Comparison of ENCODE assay signal across 8 mouse cellular contexts in the genomic region with DNA sequence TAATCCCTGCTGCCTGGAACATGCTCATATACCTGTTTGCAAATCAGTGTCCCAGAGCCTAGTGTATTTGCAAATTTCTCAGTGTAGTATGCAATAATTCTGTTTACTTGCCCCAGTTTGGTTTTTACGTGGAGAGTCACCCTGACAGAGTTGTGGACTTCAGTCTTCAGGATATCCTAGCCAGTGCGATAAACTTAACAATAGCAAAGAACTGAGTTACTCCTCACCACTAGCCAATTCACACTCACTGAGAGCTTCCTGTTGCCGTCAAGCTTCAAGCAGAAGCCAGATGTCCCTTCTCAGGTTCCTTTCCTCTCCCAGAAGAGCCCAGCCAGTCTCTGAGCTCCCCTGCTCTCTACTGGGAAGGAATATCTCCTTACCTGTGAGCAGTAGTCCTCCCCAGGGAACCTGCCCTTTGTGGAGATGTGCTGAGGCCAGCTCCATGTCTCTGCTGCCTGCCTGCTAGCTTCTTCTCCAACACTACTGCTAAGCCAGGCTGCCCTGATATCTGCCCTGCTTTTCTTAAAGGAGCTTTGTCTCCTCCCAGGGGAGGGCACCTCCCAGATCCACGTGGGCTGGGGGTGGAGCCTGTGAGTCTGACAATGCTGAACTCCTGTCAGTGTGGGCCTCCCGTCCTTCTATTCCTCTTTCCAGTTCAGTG. TPM values are rescaled to one million over a fixed set of nuclear protein-coding genes. Genes with fewer than 3 reads are reported as not detected.
DNase-seq lines count a peak whose midpoint lies in the region; ATAC-seq lines count a peak whose summit lies in the region.
"Not testable (repeated sequence)": the region's sequence is repeated elsewhere in the genome, so short reads cannot be mapped to it uniquely, and the experiment has no call there.

Gene Ceacam1, minus strand, starts transcription at position 513 of the 661 bp plus-strand sequence.

- peak within 1 kb of the TSS; percentile 30 for H3K4me3 ChIP-seq in intestine, embryonic 16.5 days (ENCODE audit: low read length)
- not testable (repeated sequence) for H3K4me3 ChIP-seq in limb, embryonic 10.5 days

- H3K27ac ChIP-seq in intestine, embryonic 16.5 days (ENCODE audit: low read length); limb, embryonic 10.5 days: not testable (repeated sequence)

- peak within 1 kb of the TSS; percentile 39 for H3K4me2 ChIP-seq in intestine, embryonic 16.5 days (ENCODE audit: low read depth, low read length)

- 12% methylated on average over 5 of the region's 5 CpGs for WGBS in intestine, embryonic 16.5 days
- WGBS in limb, embryonic 10.5 days, result 27% methylated on average over 5 of the region's 5 CpGs

- H3K27me3 ChIP-seq in intestine, embryonic 16.5 days (replicated peaks; ENCODE audit: control insufficient read depth, insufficient read depth, low read length); limb, embryonic 10.5 days (ENCODE audit: low read depth, poor library complexity, severe bottlenecking): not testable (repeated sequence)

- H3K36me3 ChIP-seq in intestine, embryonic 16.5 days (ENCODE audit: control insufficient read depth, insufficient read depth, low read length); limb, embryonic 10.5 days: not testable (repeated sequence)

- DNase-seq in NIH3T3 (ENCODE audit: low read depth), result peak; percentile 23
- DNase-seq in embryo, embryonic 10 days (ENCODE audit: low spot score), result peak; percentile 50
- peak; percentile 71 to 84 for DNase-seq in heart, adult 18-20 months
- peak; percentile 36 for DNase-seq in limb, embryonic 10.5 days (ENCODE audit: low spot score)
- DNase-seq in lung, postnatal 36 days, result peak; percentile 92
- peak; percentile 8 for DNase-seq in right cerebral cortex, postnatal 25 days
- peak; percentile 24 to 45 for DNase-seq in thymus, postnatal 36 days

- not testable (repeated sequence) for H3K9me3 ChIP-seq in intestine, embryonic 16.5 days (ENCODE audit: control insufficient read depth, low read length); limb, embryonic 10.5 days (replicated peaks)

- H3K4me1 ChIP-seq in intestine, embryonic 16.5 days (ENCODE audit: control insufficient read depth, insufficient read depth, low read length); limb, embryonic 10.5 days: not testable (repeated sequence)

- H3K9ac ChIP-seq in intestine, embryonic 16.5 days (ENCODE audit: low read depth, low read length), result peak within 1 kb of the TSS; percentile 29; the same call in 1 of the 2 replicates

- peak; percentile 95 for ATAC-seq in intestine, embryonic 16.5 days

RNA-seq across cellular contexts. Expression of gene Ceacam1, which starts in this region (rescaled TPM):
- 10 to 100 TPM; 10.3 to 11.7 TPM for total RNA-seq in heart, adult 18-20 months (2021)
- polyA plus RNA-seq in intestine, embryonic 16.5 days (2015; fragmentation: Nextera tagmentation; extraction: Ambion mirVana), result 40.6 and 46.7 TPM in 2 replicates
- polyA plus RNA-seq in limb, embryonic 10.5 days (2016; fragmentation: Nextera tagmentation; extraction: Ambion mirVana), result 1.5 and 1.7 TPM in 2 replicates

Comparison
In these comparisons a context has a peak if more than half of its experiments do, and no peak if none do; other contexts are left out.
1. RNA of gene Ceacam1 (polyA plus RNA-seq): 40.6 to 46.7 TPM in intestine, embryonic 16.5 days; 1.5 to 1.7 TPM in limb, embryonic 10.5 days; every median in the first group is over 10 times any median in the second.
2. DNase-seq: peak in every context shown above with its lines; median percentile 92 in lung, postnatal 36 days; 78 in heart, adult 18-20 months; 50 in embryo, embryonic 10 days; 36 in limb, embryonic 10.5 days; 34 in thymus, postnatal 36 days; 23 in NIH3T3; 8 in right cerebral cortex, postnatal 25 days.